Mouse (Mus musculus) neural tube, embryonic 12.5 days (tissue): ENCODE results near the gene Eci1. TPM values are rescaled to one million over a fixed set of nuclear protein-coding genes. Genes with fewer than 3 reads are reported as not detected.
"Not testable (repeated sequence)": the region's sequence is repeated elsewhere in the genome, so short reads cannot be mapped to it uniquely, and the experiment has no call there.

ENCODE experiments used
- ATAC-seq: fragments of 200-750 bp; cut with Nextera tagmentation; 2 replicates; pipeline ENCODE4 v1.8.0; 2017; ENCODE audit warnings: low read depth, mild to moderate bottlenecking, moderate TSS enrichment, moderate library complexity; ENCODE audit not compliant: low FRiP score
- H3K27ac ChIP-seq: fragments of 300-500 bp; sonication (generic); 2 replicates; pipeline ENCODE4 v1.5.1; 2016
- H3K27me3 ChIP-seq: fragments of 300-500 bp; sonication (generic); replicated peaks from 2 replicates; pipeline ENCODE4 v1.6.1; 2016; ENCODE audit warnings: mild to moderate bottlenecking
- H3K36me3 ChIP-seq: fragments of 300-500 bp; sonication (generic); 2 replicates; pipeline ENCODE4 v1.6.1; 2016; ENCODE audit warnings: mild to moderate bottlenecking
- H3K4me1 ChIP-seq: fragments of 300-500 bp; sonication (generic); 2 replicates; pipeline ENCODE4 v1.6.1; 2016
- H3K4me2 ChIP-seq: fragments of 300-500 bp; sonication (generic); replicated peaks from 2 replicates; pipeline ENCODE4 v1.6.1; 2016; ENCODE audit warnings: mild to moderate bottlenecking
- H3K4me3 ChIP-seq: fragments of 300-500 bp; sonication (generic); 2 replicates; pipeline ENCODE4 v1.5.1; 2016
- H3K9ac ChIP-seq: fragments of 300-500 bp; sonication (generic); 2 replicates; pipeline ENCODE4 v1.6.1; 2016; ENCODE audit warnings: mild to moderate bottlenecking
- H3K9me3 ChIP-seq: fragments of 300-500 bp; sonication (generic); 2 replicates; pipeline ENCODE4 v1.6.1; 2016; ENCODE audit warnings: mild to moderate bottlenecking
- WGBS: fragments of 180-500 bp; shearing (Covaris S2); methylation state at CpG from one replicate; pipeline ENCODE4 v1.1.7; 2016; 5-methylcytosine and 5-hydroxymethylcytosine counted together
- polyA plus RNA-seq: library from polyadenylated mRNA; unstranded; fragments of >200 nt; fragmentation: Nextera tagmentation; extraction: Ambion mirVana; gene quantifications from 2 replicates; pipeline ENCODE4 v1.2.1, GENCODE M21; 2016

Eci1 gene
- polyA plus RNA-seq, 1 experiment from 2014 or later, result 67.9 TPM

- Histone ChIP-seq H3K36me3 (peaks cover 48% of the 10 kb centered on the region), H3K27ac (peak within 1 kb of the TSS; percentile 82), H3K9ac (peak within 1 kb of the TSS; percentile 90), H3K9me3 (no peaks in the 10 kb centered on the region), H3K27me3 (no peaks in the 10 kb centered on the region), H3K4me2 (peak within 1 kb of the TSS; percentile 96), H3K4me3 (peak within 1 kb of the TSS; percentile 89), H3K4me1 (peaks cover 21% of the 10 kb centered on the region)
- peak; percentile 96 for ATAC-seq
- WGBS, result under 1% methylated on average over 64 of the region's 64 CpGs
These were observed 12.0 kb upstream of the Eci1 start, which contains the start of gene Rnps1 for GRCm38 (mm10) chr17:24414230-24414976. Gene Rnps1, plus strand, starts transcription at chr17:24414565.

DNA sequence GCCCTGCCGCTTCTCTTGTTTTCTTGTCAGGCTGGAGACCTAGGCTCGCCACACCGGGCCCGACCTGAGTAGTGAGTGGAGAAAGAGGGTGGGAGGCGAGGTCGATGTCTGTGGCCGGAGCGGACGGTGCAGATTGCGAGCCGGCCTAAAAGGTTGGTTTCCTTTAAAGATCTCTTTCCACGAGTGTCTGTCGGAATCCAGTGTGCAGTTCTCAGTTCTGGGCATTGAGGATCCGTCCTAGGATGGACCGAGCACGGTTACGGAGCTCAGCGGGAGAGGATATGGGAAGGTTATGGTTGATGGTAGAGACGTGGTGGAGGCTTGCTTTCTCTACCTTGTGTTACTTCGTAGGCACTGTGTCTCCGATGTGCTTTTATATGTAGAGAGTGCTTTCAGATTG, 11.4 kb upstream of the Eci1 start:
- ATAC-seq, result no peak; the same call in 1 of the 2 replicates
- Histone ChIP-seq H3K9me3 (no peaks in the 10 kb centered on the region), H3K36me3 (peaks cover 48% of the 10 kb centered on the region), H3K4me2 (peak overlapping the region; percentile 96), H3K27ac (peak overlapping the region; percentile 82; the same call in 1 of the 2 replicates), H3K9ac (peak overlapping the region; percentile 90), H3K4me1 (peaks cover 21% of the 10 kb centered on the region), H3K27me3 (no peaks in the 10 kb centered on the region), H3K4me3 (peak overlapping the region; percentile 89)
- WGBS, result under 1% methylated on average over 21 of the region's 21 CpGs

GRCm38 (mm10) chr17:24416051-24416652, 10.3 kb upstream of the Eci1 start:
- no peak overlapping the region for H3K27ac ChIP-seq
- no peaks in the 10 kb centered on the region for H3K27me3 ChIP-seq
- peaks cover 21% of the 10 kb centered on the region for H3K4me1 ChIP-seq
- no peak for ATAC-seq
- H3K36me3 ChIP-seq, result peaks cover 51% of the 10 kb centered on the region
- H3K9me3 ChIP-seq, result no peaks in the 10 kb centered on the region
- H3K4me3 ChIP-seq, result no peak overlapping the region
- peak overlapping the region; percentile 96 for H3K4me2 ChIP-seq
- H3K9ac ChIP-seq, result peak overlapping the region; percentile 90; the same call in 1 of the 2 replicates
- 91% methylated on average over 3 of the region's 3 CpGs for WGBS

DNA sequence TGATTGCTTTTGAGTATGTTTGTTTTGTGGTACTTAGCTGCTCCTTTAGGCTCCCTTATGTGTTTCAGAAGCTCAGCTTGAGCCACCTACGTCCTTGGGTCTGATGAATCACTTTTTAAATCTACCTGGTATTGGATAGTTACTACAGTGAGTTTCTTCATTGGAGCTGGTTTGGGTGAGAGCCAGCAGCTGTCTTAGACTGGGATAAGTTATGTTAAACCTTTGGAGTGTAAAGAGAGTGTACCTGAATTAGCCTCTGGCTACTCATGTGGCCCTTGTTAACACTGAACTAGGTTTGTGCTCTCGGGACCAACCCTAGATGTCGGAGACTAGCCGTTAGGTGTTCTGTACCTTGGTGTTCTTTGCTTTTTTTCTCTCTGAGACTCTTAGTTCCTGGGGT, 3.3 kb upstream of the Eci1 start:
- 92% methylated on average over 4 of the region's 4 CpGs for WGBS
- no peak overlapping the region for H3K4me3 ChIP-seq
- H3K27me3 ChIP-seq, result no peaks in the 10 kb centered on the region
- peaks cover 6% of the 10 kb centered on the region for H3K4me1 ChIP-seq
- no peak for ATAC-seq
- H3K4me2 ChIP-seq, result no peak overlapping the region
- H3K9me3 ChIP-seq, result no peaks in the 10 kb centered on the region
- no peak overlapping the region for H3K27ac ChIP-seq
- H3K9ac ChIP-seq, result no peak overlapping the region
- peaks cover 69% of the 10 kb centered on the region for H3K36me3 ChIP-seq

DNA sequence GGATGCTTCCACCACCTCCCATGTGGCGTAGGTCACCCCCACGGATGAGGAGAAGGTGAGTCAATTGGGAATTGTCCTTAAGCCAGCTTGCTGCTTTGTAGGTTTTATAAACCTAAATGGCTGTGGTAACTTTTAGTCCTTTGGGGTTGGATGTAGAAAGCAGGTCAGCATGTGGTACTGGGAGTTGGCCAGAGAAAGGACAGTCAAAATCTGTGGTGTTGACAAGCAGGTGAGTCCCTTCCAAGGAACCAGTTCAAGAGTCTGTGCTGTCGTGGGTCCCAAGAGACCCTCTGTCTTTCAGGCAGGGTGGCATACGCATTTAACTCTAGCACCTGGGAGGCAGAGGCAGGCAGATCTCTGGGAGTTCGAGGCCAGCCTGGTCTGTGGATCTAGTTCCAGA, 2.0 kb upstream of the Eci1 start:
- H3K27ac ChIP-seq, result no peak overlapping the region
- no peak overlapping the region for H3K4me3 ChIP-seq
- peaks cover 55% of the 10 kb centered on the region for H3K36me3 ChIP-seq
- peaks cover 6% of the 10 kb centered on the region for H3K4me1 ChIP-seq
- H3K9ac ChIP-seq, result no peak overlapping the region
- no peaks in the 10 kb centered on the region for H3K9me3 ChIP-seq
- no peak for ATAC-seq
- H3K4me2 ChIP-seq, result no peak overlapping the region
- WGBS, result 93% methylated on average over 5 of the region's 5 CpGs
- H3K27me3 ChIP-seq, result no peaks in the 10 kb centered on the region

GRCm38 (mm10) chr17:24425326-24425725, 1.1 kb upstream of the Eci1 start:
- WGBS, result 92% methylated on average over 6 of the region's 8 CpGs
- H3K4me1 ChIP-seq, H3K4me3 ChIP-seq, H3K9me3 ChIP-seq, H3K27me3 ChIP-seq, H3K9ac ChIP-seq, ATAC-seq, H3K4me2 ChIP-seq, H3K27ac ChIP-seq: not testable (repeated sequence)
- H3K36me3 ChIP-seq, result peaks cover 47% of the 10 kb centered on the region

DNA sequence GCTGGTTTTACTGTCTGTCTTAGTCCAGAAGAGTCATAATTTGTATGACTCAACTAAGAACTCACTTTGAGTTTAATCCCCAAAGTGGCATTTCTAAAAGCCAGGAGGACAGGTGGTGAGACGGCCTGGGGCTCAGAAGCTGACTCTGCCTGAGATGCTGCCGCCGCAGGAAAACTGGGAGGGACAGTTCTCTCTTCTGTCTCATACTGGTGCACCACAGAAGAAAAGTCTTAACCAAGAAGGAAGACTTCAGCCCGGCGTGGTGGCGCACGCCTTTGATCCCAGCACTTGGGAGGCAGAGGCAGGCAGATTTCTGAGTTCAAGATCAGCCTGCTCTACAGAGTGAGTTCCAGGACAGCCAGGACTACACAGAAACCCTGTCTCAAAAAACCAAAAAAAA, 536 bp upstream of the Eci1 start:
- 88% methylated on average over 7 of the region's 7 CpGs for WGBS
- no peak overlapping the region for H3K27ac ChIP-seq
- no peaks in the 10 kb centered on the region for H3K9me3 ChIP-seq
- no peak for ATAC-seq
- no peak overlapping the region for H3K4me3 ChIP-seq
- H3K4me1 ChIP-seq, result peaks cover 6% of the 10 kb centered on the region
- H3K27me3 ChIP-seq, result no peaks in the 10 kb centered on the region
- peak overlapping the region; percentile 73; the same call in 1 of the 2 replicates for H3K4me2 ChIP-seq
- H3K36me3 ChIP-seq, result peaks cover 41% of the 10 kb centered on the region
- H3K9ac ChIP-seq, result no peak overlapping the region

- H3K4me3 ChIP-seq, result peak overlapping the region; percentile 78
- peak overlapping the region; percentile 82 for H3K9ac ChIP-seq
- H3K27me3 ChIP-seq, result no peaks in the 10 kb centered on the region
- WGBS, result 8% methylated on average over 8 of the region's 8 CpGs
- no peak overlapping the region for H3K27ac ChIP-seq
- no peaks in the 10 kb centered on the region for H3K9me3 ChIP-seq
- peak overlapping the region; percentile 73 for H3K4me2 ChIP-seq
- peaks cover 6% of the 10 kb centered on the region for H3K4me1 ChIP-seq
- H3K36me3 ChIP-seq, result peaks cover 28% of the 10 kb centered on the region
- 0 out of 2 replicates have a peak, but pooled peaks have one; percentile 2 for ATAC-seq
These were observed 723 bp downstream of the Eci1 start for GRCm38 (mm10) chr17:24427170-24427557.

DNA sequence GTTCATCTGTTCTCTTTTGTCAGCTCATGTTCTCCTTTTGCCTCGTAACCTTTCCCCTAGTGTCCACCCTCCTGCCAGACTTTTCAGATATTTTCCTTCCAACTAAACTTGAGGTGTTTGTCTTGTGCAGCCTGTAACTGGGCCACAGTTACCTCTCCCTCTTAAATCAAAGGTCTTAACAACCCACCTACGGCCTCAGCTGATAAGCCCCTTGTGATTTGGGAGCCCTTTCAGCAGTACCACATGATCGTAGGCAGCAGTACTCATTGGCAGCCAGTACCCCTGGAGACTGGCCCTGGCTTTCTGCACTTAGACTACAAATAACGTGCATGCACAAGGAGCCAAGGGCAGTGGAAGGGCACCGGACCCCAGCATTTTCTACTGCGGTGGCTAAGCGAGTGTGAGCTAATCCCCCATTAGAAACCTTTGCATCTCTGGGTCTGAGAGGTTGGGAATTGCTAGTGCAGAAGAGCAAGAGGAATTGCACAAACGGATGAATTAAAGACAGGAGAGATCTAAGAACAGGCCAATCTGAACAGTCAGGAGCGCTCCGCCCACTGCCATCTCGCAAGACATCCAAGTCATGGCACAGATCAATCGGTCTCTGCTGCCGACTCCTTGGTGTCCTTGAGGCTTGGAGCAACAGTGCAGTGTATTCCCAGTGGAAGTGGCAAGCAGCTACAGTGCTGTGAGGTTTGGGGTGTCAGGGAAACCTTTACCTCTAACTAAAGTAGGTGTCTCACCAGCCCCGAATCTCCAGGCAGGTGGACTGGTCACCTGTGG, 3.0 kb downstream of the Eci1 start:
- no peak for ATAC-seq
- peaks cover 16% of the 10 kb centered on the region for H3K36me3 ChIP-seq
- 90% methylated on average over 14 of the region's 14 CpGs for WGBS

GRCm38 (mm10) chr17:24437016-24437415, 10.6 kb downstream of the Eci1 start:
- no peaks in the 10 kb centered on the region for H3K27me3 ChIP-seq
- no peak for ATAC-seq
- WGBS, result 69% methylated on average over 5 of the region's 5 CpGs
- no peaks in the 10 kb centered on the region for H3K4me1 ChIP-seq
- no peak overlapping the region for H3K27ac ChIP-seq
- H3K9me3 ChIP-seq, result no peaks in the 10 kb centered on the region
- peaks cover 68% of the 10 kb centered on the region for H3K36me3 ChIP-seq
- no peak overlapping the region for H3K4me2 ChIP-seq
- no peak overlapping the region for H3K4me3 ChIP-seq
- H3K9ac ChIP-seq, result no peak overlapping the region

More for the DNA sequence above, 3.0 kb downstream of the Eci1 start:
- Histone ChIP-seq H3K9me3 (no peaks in the 10 kb centered on the region), H3K9ac (no peak overlapping the region), H3K4me1 (peaks cover 6% of the 10 kb centered on the region), H3K4me2 (no peak overlapping the region), H3K27me3 (no peaks in the 10 kb centered on the region), H3K4me3 (no peak overlapping the region), H3K27ac (no peak overlapping the region)

- ATAC-seq, result no peak
- Histone ChIP-seq H3K27ac (no peak overlapping the region), H3K4me1 (no peaks in the 10 kb centered on the region), H3K9ac (no peak overlapping the region), H3K9me3 (no peaks in the 10 kb centered on the region), H3K4me3 (no peak overlapping the region), H3K36me3 (peaks cover 89% of the 10 kb centered on the region), H3K27me3 (no peaks in the 10 kb centered on the region), H3K4me2 (no peak overlapping the region)
- 92% methylated on average over 8 of the region's 8 CpGs for WGBS
These were observed 13.9 kb downstream of the Eci1 start for GRCm38 (mm10) chr17:24440377-24440776.

GRCm38 (mm10) chr17:24441148-24441547, 14.7 kb downstream of the Eci1 start:
- H3K27me3 ChIP-seq, result no peaks in the 10 kb centered on the region
- H3K9me3 ChIP-seq, result no peaks in the 10 kb centered on the region
- WGBS, result 32% methylated on average over 2 of the region's 2 CpGs
- ATAC-seq, result no peak
- no peak overlapping the region for H3K27ac ChIP-seq
- no peak overlapping the region for H3K4me3 ChIP-seq
- H3K36me3 ChIP-seq, result peaks cover 89% of the 10 kb centered on the region
- no peak overlapping the region for H3K9ac ChIP-seq
- H3K4me1 ChIP-seq, result no peaks in the 10 kb centered on the region
- H3K4me2 ChIP-seq, result no peak overlapping the region
